ENCODE assay signal across 12 mouse cellular contexts in the genomic region with DNA sequence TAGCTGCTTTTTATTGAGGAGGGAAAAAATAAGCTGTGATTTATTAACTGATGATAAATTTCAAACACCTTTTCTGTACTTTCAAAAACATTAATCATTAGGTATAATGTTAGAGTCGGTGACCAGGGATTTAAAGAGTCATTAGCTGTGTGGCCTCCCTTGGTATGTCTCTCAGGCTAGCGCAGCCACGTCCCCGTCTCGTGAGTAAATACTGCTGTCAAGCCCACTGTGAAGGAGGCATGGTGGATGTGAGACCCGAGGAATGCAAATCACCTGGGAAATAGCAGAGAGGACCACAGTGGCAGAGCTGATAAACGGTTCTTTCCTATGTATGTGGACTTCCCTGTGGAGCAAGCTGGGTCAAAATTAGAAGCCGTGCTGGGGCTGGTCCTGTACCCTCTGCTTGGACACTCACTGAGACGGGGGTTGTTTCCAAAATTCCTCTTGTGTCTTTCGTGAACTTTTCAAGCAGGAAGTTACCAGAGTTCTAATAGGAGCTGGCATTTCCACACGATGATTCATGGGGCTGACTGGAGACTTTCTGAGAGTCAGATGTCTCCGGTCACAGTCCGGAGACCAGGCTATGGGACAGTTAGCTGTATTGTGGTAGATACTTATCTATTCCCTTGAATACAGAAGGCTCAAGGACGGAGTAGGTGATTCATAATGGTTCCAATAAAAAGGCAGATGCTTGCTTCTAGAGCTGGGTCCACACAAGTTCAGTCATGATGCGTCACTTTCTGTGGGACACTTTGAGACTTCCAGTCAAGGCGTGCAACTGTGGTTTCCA.
DNase-seq lines count a peak whose midpoint lies in the region; ATAC-seq and TF ChIP-seq lines count a peak whose summit lies in the region.
"Had no signal": no experiment of that assay in that cellular context is flagged by ENCODE, and none has a peak within 500 bp of the region (broad histone marks: within the 10 kb centered on the region; RNA-seq: fewer than 3 reads in every experiment).

No protein-coding gene starts in this region.

- no peak for TF ChIP-seq POLR2A in thymus, adult 2 months (IDR thresholded peaks at IDR 0.05; ENCODE audit: control insufficient read depth, extremely low read depth, insufficient read depth, low read length, poor library complexity)

- TF ChIP-seq CTCF in thymus, adult 2 months (IDR thresholded peaks at IDR 0.05; ENCODE audit: borderline replicate concordance, control insufficient read depth, extremely low read depth, insufficient read depth, low read length, poor library complexity) = no peak

- 0 out of 2 replicates have a peak, but pooled peaks cover 3% of the 10 kb centered on the region for H3K9me3 ChIP-seq in heart, embryonic 14.5 days (ENCODE audit: control insufficient read depth, low read length)

- H3K4me2 ChIP-seq in heart, embryonic 14.5 days (ENCODE audit: low read length) = no peak overlapping the region

- no peak for ATAC-seq in heart, embryonic 14.5 days (ENCODE audit: insufficient number of reproducible peaks, insufficient read depth, low FRiP score, low read depth)
- ATAC-seq: midbrain, embryonic 16.5 days had no signal

- 0 out of 4 replicates have a peak overlapping the region, but pooled peaks of 1 of the 2 experiments have one; percentile 9 for H3K27ac ChIP-seq in heart, embryonic 14.5 days (replicated peaks in 1 of 2; ENCODE audit: control insufficient read depth in 1 of 2, insufficient read depth in 1 of 2, low read depth in 2 of 2, low read length in 2 of 2)
- peak overlapping the region; percentile 15; the same call in 1 of the 2 replicates for H3K27ac ChIP-seq in thymus, adult 2 months (ENCODE audit: control insufficient read depth, insufficient read depth, low read length)
- H3K27ac ChIP-seq: heart, adult 2 months had no signal

- no peaks in the 10 kb centered on the region for H3K36me3 ChIP-seq in heart, embryonic 14.5 days (ENCODE audit: control insufficient read depth, insufficient read depth, low read length)
- no peaks in the 10 kb centered on the region for H3K36me3 ChIP-seq in thymus, adult 2 months (ENCODE audit: control insufficient read depth, insufficient read depth, low read length)

- no peaks in the 10 kb centered on the region for H3K27me3 ChIP-seq in heart, embryonic 14.5 days (ENCODE audit: control insufficient read depth, insufficient read depth, low read length)
- no peaks in the 10 kb centered on the region for H3K27me3 ChIP-seq in thymus, adult 2 months (ENCODE audit: control insufficient read depth, insufficient read depth, low read length)
- H3K27me3 ChIP-seq: CH12.LX had no signal

- no peak for DNase-seq in heart, adult 18-20 months
- DNase-seq in thymus, adult 2 months = no peak
- no peak for DNase-seq in thymus, adult 18-20 months
- DNase-seq in kidney, postnatal 14 days = peak; percentile 43
- no peak for DNase-seq in left cerebral cortex, adult 11 months (ENCODE audit: low spot score)
- DNase-seq in ovary, adult 18-20 months (ENCODE audit: low spot score) = no peak
- DNase-seq in left cerebral cortex, adult 8-10 months (ENCODE audit: low spot score in 2 of 2) = no peak
- DNase-seq: heart, adult 2 months; right cerebral cortex, adult 18-20 months had no signal

- H3K4me3 ChIP-seq in heart, embryonic 14.5 days (ENCODE audit: control insufficient read depth in 1 of 2, insufficient read depth in 1 of 2, low read depth in 1 of 2, low read length in 2 of 2) = no peak overlapping the region
- no peak overlapping the region for H3K4me3 ChIP-seq in thymus, adult 2 months (ENCODE audit: control insufficient read depth, insufficient read depth, low read length)
- H3K4me3 ChIP-seq: heart, adult 2 months had no signal

- peak overlapping the region; percentile 21; the same call in 1 of the 2 replicates for H3K9ac ChIP-seq in heart, embryonic 14.5 days (ENCODE audit: low read length)

- WGBS in heart, embryonic 14.5 days = 41% methylated on average over 16 of the region's 16 CpGs
- WGBS in thymus, adult 2 months = 86% methylated on average over 16 of the region's 16 CpGs

- H3K4me1 ChIP-seq in heart, embryonic 14.5 days (ENCODE audit: control insufficient read depth in 2 of 2, insufficient read depth in 2 of 2, low read length in 2 of 2) = peaks cover 19 to 35% of the 10 kb centered on the region in 2 experiments
- H3K4me1 ChIP-seq in thymus, adult 2 months (replicated peaks; ENCODE audit: control insufficient read depth, insufficient read depth, low read length) = peaks cover 11% of the 10 kb centered on the region
